Mouse (Mus musculus) thymus, adult 18-20 months (tissue): ENCODE measurements around the gene Tipin.

ENCODE experiments used
- DNase-seq, 2 experiments: peaks; one replicate each; pipeline ENCODE4 v3.0.0; 2022; ENCODE audit warnings: mixed read lengths in 2 of 2

Gene Tipin

GRCm38 (mm10) chr9:64347377-64347776 lies 66.0 kb downstream of the Tipin start:
- no peak for DNase-seq

- DNase-seq = no peak
Observed at GRCm38 (mm10) chr9:64349490-64349889, 68.1 kb downstream of the Tipin start.

- DNase-seq = no peak
Observed at GRCm38 (mm10) chr9:64351191-64351590, 69.8 kb downstream of the Tipin start.
